Comparison of ENCODE assay signal across 15 mouse cellular contexts in genomic region chr9:75846010-75846409, GRCm38 (mm10).
"Had no signal": no experiment of that assay in that cellular context is flagged by ENCODE, and none has a peak within 500 bp of the region (broad histone marks: within the 10 kb centered on the region; RNA-seq: fewer than 3 reads in every experiment).

No protein-coding gene starts in this region.

- H3K9ac ChIP-seq: limb, embryonic 13.5 days; liver, embryonic 14.5 days; midbrain, embryonic 15.5 days; neural tube, embryonic 13.5 days had no signal

- DNase-seq: left cerebral cortex, postnatal 4 days; lung, adult 2 months; lung, postnatal 4 days; retina, postnatal 1 day; right cerebral cortex, postnatal 4 days; thymus, postnatal 36 days had no signal

- H3K9me3 ChIP-seq: limb, embryonic 13.5 days; midbrain, embryonic 10.5 days; midbrain, embryonic 15.5 days; neural tube, embryonic 13.5 days had no signal

- H3K27me3 ChIP-seq: limb, embryonic 13.5 days; midbrain, embryonic 15.5 days; neural tube, embryonic 13.5 days had no signal

- H3K36me3 ChIP-seq: limb, embryonic 13.5 days; midbrain, embryonic 10.5 days; midbrain, embryonic 15.5 days; neural tube, embryonic 13.5 days had no signal

- H3K4me2 ChIP-seq: limb, embryonic 13.5 days; midbrain, embryonic 15.5 days; neural tube, embryonic 13.5 days had no signal

- H3K4me3 ChIP-seq: layer of hippocampus, adult 2 months; limb, embryonic 13.5 days; midbrain, embryonic 10.5 days; midbrain, embryonic 15.5 days; neural tube, embryonic 13.5 days had no signal

- ATAC-seq: inflammation-experienced regulatory T-cells, adult 6 months; intestine, postnatal 0 days; lung, postnatal 0 days; midbrain, embryonic 15.5 days had no signal

- H3K27ac ChIP-seq: layer of hippocampus, adult 2 months; limb, embryonic 13.5 days; liver, embryonic 14.5 days; midbrain, embryonic 10.5 days; midbrain, embryonic 15.5 days; neural tube, embryonic 13.5 days had no signal

- H3K4me1 ChIP-seq: midbrain, embryonic 10.5 days; midbrain, embryonic 15.5 days; neural tube, embryonic 13.5 days had no signal
